Mouse (Mus musculus) frontal cortex, postnatal 14 days (tissue): ENCODE results near the gene Rnf225.
A peak's percentile ranks its signal among the peaks of the same experiment; 100 is the strongest.
"Not testable (repeated sequence)": the region's sequence is repeated elsewhere in the genome, so short reads cannot be mapped to it uniquely, and the experiment has no call there.

Experiments used
- DNase-seq, 2 experiments: peaks; one replicate each; pipeline ENCODE4 v3.0.0; 2022; ENCODE audit warnings: low spot score in 2 of 2

Gene Rnf225

GRCm38 (mm10) chr7:12927191-12927680, at the start of gene Rnf225:
Gene Rnf225 (plus strand): TSS chr7:12927416.
- no peak for DNase-seq

- no peak for DNase-seq
Measured at GRCm38 (mm10) chr7:12880036-12880435, 47.2 kb upstream of the Rnf225 start.

GRCm38 (mm10) chr7:12880497-12880896, 46.7 kb upstream of the Rnf225 start:
- DNase-seq = not testable (repeated sequence)

GRCm38 (mm10) chr7:12880911-12881660, 46.1 kb upstream of the Rnf225 start, which contains the start of gene Zfp128:
Gene Zfp128 (plus strand): TSS chr7:12881177.
- peak; percentile 93 to 94 for DNase-seq

- no peak for DNase-seq
Measured at GRCm38 (mm10) chr7:12886563-12887266, 40.5 kb upstream of the Rnf225 start.

GRCm38 (mm10) chr7:12887585-12887984, 39.6 kb upstream of the Rnf225 start:
- DNase-seq = no peak

- DNase-seq = no peak
Measured at GRCm38 (mm10) chr7:12890928-12891327, 36.3 kb upstream of the Rnf225 start.

GRCm38 (mm10) chr7:12891334-12891733, 35.9 kb upstream of the Rnf225 start:
- DNase-seq = no peak

- peak; percentile 88 to 94 for DNase-seq
Measured at GRCm38 (mm10) chr7:12897655-12898410, 29.4 kb upstream of the Rnf225 start, which contains the start of gene Zscan22. Gene Zscan22 (plus strand): TSS chr7:12897815.

GRCm38 (mm10) chr7:12901517-12901916, 25.7 kb upstream of the Rnf225 start:
- no peak for DNase-seq

GRCm38 (mm10) chr7:12903623-12904022, 23.6 kb upstream of the Rnf225 start:
- no peak for DNase-seq

GRCm38 (mm10) chr7:12905146-12905545, 22.1 kb upstream of the Rnf225 start:
- DNase-seq = no peak

GRCm38 (mm10) chr7:12909498-12909962, 17.7 kb upstream of the Rnf225 start:
- DNase-seq = peak; percentile 55 to 70

GRCm38 (mm10) chr7:12910181-12910668, 17.0 kb upstream of the Rnf225 start:
- peak; percentile 50 to 61 for DNase-seq

GRCm38 (mm10) chr7:12913556-12913955, 13.7 kb upstream of the Rnf225 start:
- no peak for DNase-seq

- not testable (repeated sequence) for DNase-seq
Measured at GRCm38 (mm10) chr7:12920495-12920894, 6.7 kb upstream of the Rnf225 start.

- DNase-seq = peak in 1 of 2 experiments; percentile 26
Measured at GRCm38 (mm10) chr7:12921318-12921704, 5.9 kb upstream of the Rnf225 start.

GRCm38 (mm10) chr7:12921705-12922465, 5.3 kb upstream of the Rnf225 start, which contains the start of gene Rps5:
Gene Rps5 (plus strand): TSS chr7:12922290.
- DNase-seq = peak; percentile 98

- no peak for DNase-seq
Measured at GRCm38 (mm10) chr7:12922729-12923128, 4.5 kb upstream of the Rnf225 start.

- no peak for DNase-seq
Measured at GRCm38 (mm10) chr7:12926316-12926715, 900 bp upstream of the Rnf225 start.
